Mouse (Mus musculus) spleen, postnatal 14 days (tissue): ENCODE measurements around the gene Frem1.

Experiments used
- DNase-seq, 2 experiments: peaks; one replicate each; pipeline ENCODE4 v3.0.0; 2021 to 2022; ENCODE audit warnings: low spot score in 2 of 2

Gene Frem1

DNA sequence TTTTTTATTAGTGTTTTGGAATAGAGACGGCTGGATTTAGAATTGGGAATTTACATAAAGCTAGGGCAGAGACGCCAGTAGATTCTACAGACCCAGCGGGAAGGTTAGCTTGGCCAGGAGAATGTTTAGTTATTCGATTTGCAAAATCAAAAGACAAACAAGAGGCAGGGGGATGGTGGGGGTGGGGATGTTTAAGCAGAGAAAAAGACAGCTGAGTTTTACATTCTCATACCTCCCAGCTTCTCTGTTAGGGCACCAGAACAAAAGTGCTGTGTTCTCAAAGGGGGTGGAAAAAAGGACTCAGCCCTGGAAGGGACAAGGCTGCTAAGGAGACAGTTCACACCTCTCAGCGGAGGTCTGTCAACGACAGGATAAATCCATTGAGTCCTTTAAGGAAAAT lies 180.0 kb downstream of the Frem1 start:
- DNase-seq: no peak

GRCm38 (mm10) chr4:82870931-82871330 lies 181.2 kb downstream of the Frem1 start:
- no peak for DNase-seq

- no peak for DNase-seq
These were observed 184.3 kb downstream of the Frem1 start for GRCm38 (mm10) chr4:82867731-82868445.

DNA sequence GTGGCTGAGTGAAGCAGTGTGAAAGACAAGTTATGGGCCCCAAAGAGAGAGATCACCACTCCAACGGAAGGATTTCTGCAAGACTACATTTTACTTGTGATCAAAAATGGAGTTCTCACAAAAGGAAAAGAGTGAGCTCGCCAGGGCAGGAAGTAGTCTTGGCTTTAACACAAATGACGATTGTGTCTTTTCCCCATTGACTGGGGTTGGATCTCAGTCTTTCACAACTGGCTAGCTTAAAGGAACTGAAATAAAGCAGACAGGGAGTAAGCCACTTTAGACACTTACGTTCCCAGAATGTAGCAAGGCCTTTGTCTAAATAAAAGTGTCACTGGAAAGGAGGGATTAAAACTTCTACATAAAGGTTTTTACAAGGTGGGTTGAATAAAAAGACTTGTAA lies 185.0 kb downstream of the Frem1 start:
- DNase-seq: no peak

GRCm38 (mm10) chr4:82864974-82865699 lies 187.0 kb downstream of the Frem1 start:
- DNase-seq: no peak

DNA sequence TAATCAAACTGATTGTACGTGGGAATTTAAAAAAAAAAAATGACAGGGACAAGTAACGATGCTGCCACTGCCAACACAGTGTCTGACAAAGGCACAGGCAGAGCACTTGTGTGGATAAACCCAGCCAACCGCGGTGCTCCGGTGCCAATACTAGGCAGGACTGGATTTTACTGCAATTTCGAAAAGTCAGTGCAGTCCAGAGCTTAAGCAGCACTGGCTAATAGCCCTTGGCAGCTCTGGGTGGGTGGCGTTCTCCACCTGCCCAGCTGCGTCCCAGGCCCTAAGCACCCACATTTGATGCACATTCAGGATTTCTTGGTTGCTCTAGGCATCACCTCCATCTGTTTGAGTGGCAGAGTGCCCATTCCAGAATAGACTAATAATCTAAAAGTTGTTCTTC lies 188.8 kb downstream of the Frem1 start:
- no peak for DNase-seq

DNA sequence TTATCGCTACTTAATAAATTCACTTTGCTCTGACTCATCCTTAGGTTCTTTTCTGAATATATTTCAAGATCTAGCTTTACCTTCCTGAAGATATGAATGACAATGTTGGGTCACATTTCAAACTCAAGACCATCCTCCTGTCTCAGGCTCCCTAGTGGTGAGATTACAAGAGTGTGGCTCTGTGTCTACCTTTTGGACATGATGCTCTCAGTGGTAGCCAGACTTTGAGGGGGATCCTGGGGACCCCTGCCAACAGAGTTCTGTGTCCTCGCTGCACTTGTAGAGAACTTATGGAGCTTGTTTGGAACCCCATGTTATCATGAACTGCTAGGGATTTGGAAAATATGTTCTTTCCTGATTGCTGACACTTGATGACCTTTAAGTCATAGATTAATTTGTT lies 190.7 kb downstream of the Frem1 start:
- no peak for DNase-seq

- no peak for DNase-seq
These were observed 191.6 kb downstream of the Frem1 start for GRCm38 (mm10) chr4:82860566-82860965.

DNA sequence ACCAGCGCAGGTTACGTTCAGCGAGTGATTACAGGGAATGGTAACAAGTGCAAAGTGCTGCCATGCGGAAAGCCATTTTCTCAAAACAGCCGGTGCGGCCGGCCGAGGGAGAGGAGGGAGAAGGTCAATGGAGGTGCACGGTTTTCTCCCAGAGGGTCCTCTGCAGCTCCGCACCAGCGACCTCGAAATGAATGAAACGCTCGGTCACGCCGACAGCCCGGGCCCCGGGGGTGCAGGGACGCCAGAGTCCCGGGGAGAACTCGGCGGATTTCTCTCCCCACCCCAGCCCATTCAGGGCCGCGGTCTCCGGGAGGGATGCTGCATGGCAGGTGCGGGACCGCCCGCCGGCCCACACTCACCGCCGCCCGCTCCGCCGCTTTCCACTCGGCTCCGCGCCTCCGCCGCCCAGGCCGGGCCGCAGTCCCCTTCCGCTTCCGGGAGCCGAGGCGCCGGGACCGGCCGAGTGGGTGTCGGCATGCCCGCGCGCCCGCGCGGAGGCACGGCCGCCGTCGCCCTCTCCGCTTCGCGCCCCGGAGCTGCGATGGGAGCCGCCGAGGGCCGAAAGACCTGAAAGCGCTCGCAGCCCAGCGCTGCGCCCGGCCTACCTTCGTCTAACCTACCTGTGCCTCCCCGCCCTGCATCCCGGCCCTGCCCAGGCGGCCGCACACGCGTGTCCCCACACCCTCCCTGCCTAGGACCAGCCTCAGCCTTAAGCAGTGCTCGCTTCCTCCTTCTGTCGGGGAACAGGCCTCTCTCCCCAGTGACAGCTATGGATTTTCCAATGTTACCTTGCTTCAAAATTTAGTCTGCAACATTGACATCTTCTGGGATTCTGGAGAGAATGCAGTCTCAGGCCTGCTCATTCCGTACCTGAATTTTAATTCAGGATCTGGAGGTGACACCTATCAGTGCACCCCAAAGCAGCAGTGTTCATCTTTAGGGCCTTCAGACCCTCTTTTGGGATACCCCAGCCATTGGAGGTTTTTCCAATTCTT lies 192.7 kb downstream of the Frem1 start, which contains the start of gene Zdhhc21:
Zdhhc21 (minus strand) TSS at position 828 of the 995 bp plus-strand sequence.
- DNase-seq: peak; percentile 31 to 63

DNA sequence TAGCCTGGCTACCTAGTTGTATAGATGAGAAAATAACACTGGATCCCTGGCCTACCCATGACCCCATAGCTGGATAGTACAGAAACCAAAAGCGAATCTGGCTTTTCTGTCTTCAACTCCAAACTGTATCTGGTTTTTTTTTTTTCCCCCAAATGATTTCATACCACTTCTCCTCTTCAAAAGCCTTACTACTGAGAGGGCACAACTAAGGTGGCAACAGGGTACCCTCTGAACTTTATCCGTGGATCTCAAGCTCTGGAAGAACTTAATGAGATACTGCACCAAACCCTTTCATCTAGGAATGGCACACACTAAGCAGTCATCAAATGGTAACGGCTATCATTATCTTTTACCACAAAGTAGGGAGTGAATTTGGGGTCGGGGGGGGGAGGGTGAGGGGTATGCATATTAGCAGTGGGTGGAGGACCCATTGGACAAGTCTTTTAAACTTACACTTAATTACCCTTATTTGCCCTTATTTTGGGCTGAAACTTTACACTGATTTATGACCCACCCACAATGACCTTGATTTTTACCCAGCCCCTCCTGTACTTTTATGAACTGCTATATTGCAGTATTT lies 193.6 kb downstream of the Frem1 start:
- no peak for DNase-seq

DNA sequence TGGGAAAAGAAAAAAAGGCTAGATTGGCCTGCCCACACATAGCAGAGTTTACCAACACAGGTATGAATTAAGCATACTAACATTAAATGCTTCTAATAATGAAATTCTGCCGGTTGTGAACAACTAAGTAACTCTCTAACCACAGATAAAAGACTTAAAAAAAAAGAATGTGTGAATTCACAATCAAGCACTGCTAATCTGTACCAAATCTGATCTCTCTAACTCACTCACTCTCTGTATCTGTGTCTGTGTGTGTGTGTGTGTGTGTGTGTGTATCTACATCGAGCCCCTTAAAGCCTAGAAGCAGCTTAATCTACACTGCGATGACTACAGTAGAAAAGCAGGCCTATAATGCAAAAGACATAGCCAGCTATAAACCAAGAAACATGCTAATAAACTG lies 195.2 kb downstream of the Frem1 start:
- DNase-seq: no peak

- DNase-seq: no peak
These were observed 198.3 kb downstream of the Frem1 start for GRCm38 (mm10) chr4:82853809-82854208.

DNA sequence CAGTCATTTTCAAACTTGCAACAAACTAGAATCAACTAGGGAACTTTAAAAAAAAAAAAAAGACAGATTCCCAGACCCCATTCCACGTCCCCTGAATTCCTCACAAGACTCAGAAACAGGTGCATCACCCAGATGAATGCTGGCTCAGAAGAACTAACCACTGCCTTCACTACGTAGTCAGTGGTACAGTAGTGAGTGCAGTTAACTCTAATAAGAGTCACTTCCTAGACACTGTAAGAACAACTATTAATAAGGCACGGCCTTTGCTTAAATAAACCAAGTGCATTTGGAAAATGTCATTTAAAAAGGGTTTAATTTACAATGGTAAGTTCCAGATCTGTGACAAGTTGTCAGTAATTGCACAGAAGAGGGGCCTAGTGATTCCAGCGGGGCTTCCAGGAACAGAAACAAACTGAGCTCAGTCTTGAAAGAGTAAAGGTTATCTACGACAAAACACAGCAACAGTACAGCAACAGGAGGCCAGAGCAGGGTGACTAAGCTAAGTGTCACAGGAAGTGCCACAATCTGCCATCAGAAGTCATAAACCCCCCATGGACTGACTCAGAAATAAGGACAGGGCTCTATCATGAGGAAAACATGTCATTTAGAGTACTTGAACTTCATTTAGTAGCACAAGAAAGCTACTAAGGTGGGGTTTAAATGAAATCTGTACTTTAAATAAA lies 203.4 kb downstream of the Frem1 start:
- DNase-seq: no peak
